Mouse (Mus musculus): ENCODE data around the gene Scai. TPM values are rescaled to one million over a fixed set of nuclear protein-coding genes. Genes with fewer than 3 reads are reported as not detected.
"Not testable (repeated sequence)": the region's sequence is repeated elsewhere in the genome, so short reads cannot be mapped to it uniquely, and the experiment has no call there.

Gene Scai
- polyA plus RNA-seq, 1 experiment from 2014 or later, result 11.4 TPM

DNA sequence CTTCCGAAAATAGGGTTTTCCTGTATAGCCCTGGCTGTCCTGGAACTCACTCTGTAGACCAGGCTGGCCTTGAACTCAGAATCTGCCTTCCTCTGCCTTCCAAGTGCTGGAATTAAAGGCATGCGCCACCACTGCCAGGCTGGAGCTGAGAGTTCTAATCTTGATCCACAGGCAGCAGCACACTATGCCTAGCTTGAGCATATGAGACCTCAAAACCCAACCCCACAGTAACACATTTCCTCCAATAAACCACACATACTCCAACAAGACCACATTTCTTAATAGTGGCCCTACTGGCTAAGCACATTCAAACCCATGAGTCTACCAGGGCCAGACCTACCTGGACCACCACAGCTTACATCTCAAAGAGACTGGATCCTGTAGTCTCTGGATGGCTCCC lies 74.0 kb downstream of the Scai start:
- Histone ChIP-seq H3K4me3 (ENCODE audit: low read depth, low read length) (no peak overlapping the region), H3K9ac (ENCODE audit: low read length) (no peak overlapping the region), H3K4me1 (replicated peaks; ENCODE audit: control insufficient read depth, insufficient read depth, low read length) (no peaks in the 10 kb centered on the region), H3K27ac (ENCODE audit: low read depth, low read length) (no peak overlapping the region), H3K27me3 (ENCODE audit: control insufficient read depth, insufficient read depth, low read length) (no peaks in the 10 kb centered on the region), H3K36me3 (ENCODE audit: control insufficient read depth, insufficient read depth, low read length) (no peaks in the 10 kb centered on the region; the same call in 1 of the 2 replicates), H3K9me3 (ENCODE audit: control insufficient read depth, low read length) (no peaks in the 10 kb centered on the region), H3K4me2 (ENCODE audit: low read depth, low read length, severe bottlenecking) (no peak overlapping the region)
- ATAC-seq (replicated peaks; ENCODE audit: low FRiP score), result no peak
- no peak for DNase-seq (ENCODE audit: low spot score)
- 100% methylated on average over 2 of the region's 2 CpGs for WGBS

DNA sequence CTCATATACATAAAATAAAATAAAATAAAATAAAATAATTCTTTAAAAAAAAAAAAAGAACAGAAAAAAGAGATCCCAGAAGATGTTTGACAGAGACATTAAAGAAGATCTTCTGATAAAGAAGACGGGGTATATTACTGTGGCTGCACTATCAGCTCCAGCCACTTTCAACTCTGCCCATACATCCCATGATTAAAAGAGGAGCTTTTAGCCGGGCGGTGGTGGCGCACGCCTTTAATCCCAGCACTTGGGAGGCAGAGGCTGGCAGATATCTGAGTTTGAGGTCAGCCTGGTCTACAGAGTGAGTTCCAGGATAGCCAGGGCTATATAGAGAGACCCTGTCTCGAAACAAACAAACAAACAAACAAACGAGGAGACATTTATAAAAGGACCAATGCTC lies 76.4 kb downstream of the Scai start:
- H3K9ac ChIP-seq (ENCODE audit: low read length), result no peak overlapping the region
- no peaks in the 10 kb centered on the region for H3K4me1 ChIP-seq (replicated peaks; ENCODE audit: control insufficient read depth, insufficient read depth, low read length)
- no peak overlapping the region for H3K4me3 ChIP-seq (ENCODE audit: low read depth, low read length)
- 91% methylated on average over 7 of the region's 7 CpGs for WGBS
- no peaks in the 10 kb centered on the region; the same call in 1 of the 2 replicates for H3K36me3 ChIP-seq (ENCODE audit: control insufficient read depth, insufficient read depth, low read length)
- no peaks in the 10 kb centered on the region for H3K27me3 ChIP-seq (ENCODE audit: control insufficient read depth, insufficient read depth, low read length)
- no peak for DNase-seq (ENCODE audit: low spot score)
- no peak for ATAC-seq (replicated peaks; ENCODE audit: low FRiP score)
- H3K9me3 ChIP-seq (ENCODE audit: control insufficient read depth, low read length), result no peaks in the 10 kb centered on the region
- H3K4me2 ChIP-seq (ENCODE audit: low read depth, low read length, severe bottlenecking), result no peak overlapping the region
- H3K27ac ChIP-seq (ENCODE audit: low read depth, low read length), result no peak overlapping the region

DNA sequence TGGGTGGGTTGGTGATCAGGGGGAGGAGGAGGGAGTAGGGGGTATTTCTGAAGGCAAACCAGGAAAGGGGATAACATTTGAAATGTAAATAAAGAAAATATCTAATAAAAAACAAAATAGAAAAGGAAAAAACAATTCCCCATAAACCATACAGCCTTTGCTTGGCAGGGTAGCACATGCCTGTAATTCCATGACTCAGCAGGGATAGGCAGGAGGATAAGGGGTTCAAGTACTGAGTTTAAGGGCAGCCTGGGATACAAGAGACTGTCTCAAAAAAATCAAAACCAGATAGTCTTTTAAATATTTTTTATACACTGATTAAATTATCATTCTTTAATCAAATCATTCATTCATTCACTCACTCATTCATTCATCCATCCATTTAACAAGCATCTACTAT lies 80.0 kb downstream of the Scai start:
- Histone ChIP-seq H3K9ac (ENCODE audit: low read length) (no peak overlapping the region), H3K4me1 (replicated peaks; ENCODE audit: control insufficient read depth, insufficient read depth, low read length) (no peaks in the 10 kb centered on the region), H3K27ac (ENCODE audit: low read depth, low read length) (no peak overlapping the region), H3K36me3 (ENCODE audit: control insufficient read depth, insufficient read depth, low read length) (no peaks in the 10 kb centered on the region; the same call in 1 of the 2 replicates), H3K4me3 (ENCODE audit: low read depth, low read length) (no peak overlapping the region), H3K4me2 (ENCODE audit: low read depth, low read length, severe bottlenecking) (no peak overlapping the region), H3K9me3 (ENCODE audit: control insufficient read depth, low read length) (no peaks in the 10 kb centered on the region), H3K27me3 (ENCODE audit: control insufficient read depth, insufficient read depth, low read length) (no peaks in the 10 kb centered on the region)
- no peak for DNase-seq (ENCODE audit: low spot score)
- ATAC-seq (replicated peaks; ENCODE audit: low FRiP score), result no peak

DNA sequence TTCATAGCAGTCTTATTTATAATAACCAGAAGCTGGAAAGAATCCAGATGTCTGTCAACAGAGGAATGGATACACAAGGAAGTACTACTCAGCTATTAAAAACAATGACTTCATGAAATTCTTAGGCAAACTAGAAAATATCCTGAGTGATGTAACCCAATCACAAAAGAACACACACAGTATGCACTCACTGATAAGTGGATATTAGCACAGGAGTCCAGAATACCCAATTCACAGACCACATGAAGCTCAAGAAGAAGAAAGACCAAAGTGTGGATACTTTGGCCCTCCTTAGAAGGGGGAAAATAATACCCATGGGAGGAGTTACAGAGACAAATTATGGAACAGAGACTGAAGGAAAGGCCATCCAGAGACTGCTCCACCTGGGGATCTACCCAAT lies 80.8 kb downstream of the Scai start:
- H3K27ac ChIP-seq (ENCODE audit: low read depth, low read length); H3K4me3 ChIP-seq (ENCODE audit: low read depth, low read length); ATAC-seq (replicated peaks; ENCODE audit: low FRiP score); H3K4me2 ChIP-seq (ENCODE audit: low read depth, low read length, severe bottlenecking); H3K9me3 ChIP-seq (ENCODE audit: control insufficient read depth, low read length); H3K4me1 ChIP-seq (replicated peaks; ENCODE audit: control insufficient read depth, insufficient read depth, low read length); H3K36me3 ChIP-seq (ENCODE audit: control insufficient read depth, insufficient read depth, low read length); DNase-seq (ENCODE audit: low spot score); H3K27me3 ChIP-seq (ENCODE audit: control insufficient read depth, insufficient read depth, low read length); H3K9ac ChIP-seq (ENCODE audit: low read length): not testable (repeated sequence)

DNA sequence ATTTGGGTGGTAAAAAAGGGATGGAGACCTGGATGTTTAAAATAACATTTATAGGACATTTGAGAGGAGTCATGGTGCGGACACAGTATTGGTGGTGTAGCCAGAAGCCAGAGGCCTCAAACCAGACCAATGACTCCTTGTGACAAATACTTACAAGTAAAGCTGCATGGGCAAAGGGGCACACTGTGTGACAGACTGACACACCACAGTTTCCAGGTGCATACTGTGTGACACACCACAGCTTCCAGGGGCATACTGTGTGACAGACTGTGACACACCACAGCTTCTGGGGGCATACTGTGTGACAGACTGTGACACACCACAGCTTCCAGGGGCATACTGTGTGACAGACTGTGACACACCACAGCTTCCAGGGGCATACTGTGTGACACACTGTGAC lies 90.6 kb downstream of the Scai start:
- not testable (repeated sequence) for DNase-seq (ENCODE audit: low spot score); H3K36me3 ChIP-seq (ENCODE audit: control insufficient read depth, insufficient read depth, low read length); H3K27me3 ChIP-seq (ENCODE audit: control insufficient read depth, insufficient read depth, low read length); ATAC-seq (replicated peaks; ENCODE audit: low FRiP score); H3K9me3 ChIP-seq (ENCODE audit: control insufficient read depth, low read length); H3K4me3 ChIP-seq (ENCODE audit: low read depth, low read length); H3K4me1 ChIP-seq (replicated peaks; ENCODE audit: control insufficient read depth, insufficient read depth, low read length); H3K9ac ChIP-seq (ENCODE audit: low read length); H3K27ac ChIP-seq (ENCODE audit: low read depth, low read length); H3K4me2 ChIP-seq (ENCODE audit: low read depth, low read length, severe bottlenecking)
- WGBS, result 96% methylated on average over 1 of the region's 1 CpGs

DNA sequence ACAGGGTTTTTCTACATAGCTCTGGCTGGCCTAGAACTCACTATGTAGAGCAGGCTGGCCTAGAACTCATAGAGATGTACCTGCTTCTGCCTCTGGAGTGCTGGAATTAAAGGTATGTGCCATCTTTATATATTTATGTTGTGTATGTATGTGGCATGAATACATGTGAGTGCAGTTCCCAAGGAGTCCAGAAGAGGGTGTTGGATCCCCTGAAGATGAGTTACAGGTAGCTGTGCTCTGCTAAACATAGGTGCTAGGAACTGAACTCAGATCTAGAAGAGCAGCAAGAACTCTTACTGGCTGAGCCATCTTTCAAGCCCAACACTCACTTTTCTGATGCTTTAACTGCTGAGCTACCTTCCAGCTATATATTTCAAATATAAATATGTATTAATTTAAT lies 92.5 kb downstream of the Scai start:
- H3K4me1 ChIP-seq (replicated peaks; ENCODE audit: control insufficient read depth, insufficient read depth, low read length), result no peaks in the 10 kb centered on the region
- no peak overlapping the region for H3K4me2 ChIP-seq (ENCODE audit: low read depth, low read length, severe bottlenecking)
- H3K9ac ChIP-seq (ENCODE audit: low read length), result no peak overlapping the region
- DNase-seq (ENCODE audit: low spot score) (no peak), ATAC-seq (replicated peaks; ENCODE audit: low FRiP score) (no peak)
- no peaks in the 10 kb centered on the region for H3K36me3 ChIP-seq (ENCODE audit: control insufficient read depth, insufficient read depth, low read length)
- no peaks in the 10 kb centered on the region for H3K27me3 ChIP-seq (ENCODE audit: control insufficient read depth, insufficient read depth, low read length)
- no peak overlapping the region for H3K27ac ChIP-seq (ENCODE audit: low read depth, low read length)
- H3K4me3 ChIP-seq (ENCODE audit: low read depth, low read length), result no peak overlapping the region
- no peaks in the 10 kb centered on the region for H3K9me3 ChIP-seq (ENCODE audit: control insufficient read depth, low read length)

DNA sequence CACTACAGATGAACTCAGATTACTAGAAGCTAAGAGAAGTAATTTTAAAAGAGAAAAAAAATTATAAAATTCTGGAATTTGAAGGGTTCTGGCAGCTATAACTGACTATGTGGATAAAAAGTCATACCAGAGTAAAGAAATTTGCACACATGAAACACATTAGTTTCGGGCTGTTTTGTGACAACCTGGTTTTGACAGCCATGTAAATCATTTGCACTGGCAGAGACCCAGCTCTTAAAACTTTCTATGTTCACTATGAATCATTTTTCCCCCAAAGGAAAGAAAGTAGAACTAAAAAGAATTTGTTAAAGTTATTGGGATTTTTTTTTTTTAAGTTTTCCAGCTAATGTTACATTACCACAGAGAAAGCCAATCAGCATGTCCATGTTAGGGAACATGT lies 98.6 kb downstream of the Scai start:
- 93% methylated on average over 1 of the region's 1 CpGs for WGBS
- no peak for DNase-seq (ENCODE audit: low spot score)
- no peak overlapping the region for H3K4me2 ChIP-seq (ENCODE audit: low read depth, low read length, severe bottlenecking)

DNA sequence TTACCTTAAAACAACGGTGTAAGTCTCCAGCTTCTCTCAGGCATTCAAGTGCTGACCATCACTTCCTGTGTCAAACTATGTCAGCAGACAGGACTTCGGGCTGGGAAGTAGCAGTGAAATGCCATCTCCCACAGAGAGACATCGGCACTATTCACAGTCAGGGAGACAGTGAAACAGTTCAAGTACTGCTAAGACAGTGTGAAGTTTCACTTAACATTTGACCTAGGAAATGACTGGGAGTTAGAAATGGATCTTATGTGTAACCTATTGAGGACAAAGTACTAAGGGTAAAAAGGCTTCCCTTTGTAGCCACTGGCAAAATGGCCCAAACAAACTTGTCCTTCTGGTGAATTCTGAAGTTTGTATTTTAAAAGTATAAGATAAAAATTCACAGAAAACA lies 107.8 kb downstream of the Scai start:
- 93% methylated on average over 3 of the region's 3 CpGs for WGBS
- H3K9me3 ChIP-seq (ENCODE audit: control insufficient read depth, low read length), result no peaks in the 10 kb centered on the region
- ATAC-seq (replicated peaks; ENCODE audit: low FRiP score), result no peak
- no peaks in the 10 kb centered on the region for H3K27me3 ChIP-seq (ENCODE audit: control insufficient read depth, insufficient read depth, low read length)
- no peak overlapping the region for H3K4me3 ChIP-seq (ENCODE audit: low read depth, low read length)
- no peak overlapping the region for H3K9ac ChIP-seq (ENCODE audit: low read length)
- no peak for DNase-seq (ENCODE audit: low spot score)
- peaks cover 2% of the 10 kb centered on the region; the same call in 1 of the 2 replicates for H3K36me3 ChIP-seq (ENCODE audit: control insufficient read depth, insufficient read depth, low read length)
- no peaks in the 10 kb centered on the region for H3K4me1 ChIP-seq (replicated peaks; ENCODE audit: control insufficient read depth, insufficient read depth, low read length)
- no peak overlapping the region for H3K4me2 ChIP-seq (ENCODE audit: low read depth, low read length, severe bottlenecking)
- no peak overlapping the region for H3K27ac ChIP-seq (ENCODE audit: low read depth, low read length)

More for the DNA sequence above, 98.6 kb downstream of the Scai start:
- H3K36me3 ChIP-seq (ENCODE audit: control insufficient read depth, insufficient read depth, low read length), result no peaks in the 10 kb centered on the region; the same call in 1 of the 2 replicates
- no peak overlapping the region for H3K4me3 ChIP-seq (ENCODE audit: low read depth, low read length)
- no peak for ATAC-seq (replicated peaks; ENCODE audit: low FRiP score)
- no peak overlapping the region for H3K9ac ChIP-seq (ENCODE audit: low read length)
- no peak overlapping the region for H3K27ac ChIP-seq (ENCODE audit: low read depth, low read length)
- H3K4me1 ChIP-seq (replicated peaks; ENCODE audit: control insufficient read depth, insufficient read depth, low read length), result no peaks in the 10 kb centered on the region
- no peaks in the 10 kb centered on the region for H3K27me3 ChIP-seq (ENCODE audit: control insufficient read depth, insufficient read depth, low read length)
- H3K9me3 ChIP-seq (ENCODE audit: control insufficient read depth, low read length), result no peaks in the 10 kb centered on the region

DNA sequence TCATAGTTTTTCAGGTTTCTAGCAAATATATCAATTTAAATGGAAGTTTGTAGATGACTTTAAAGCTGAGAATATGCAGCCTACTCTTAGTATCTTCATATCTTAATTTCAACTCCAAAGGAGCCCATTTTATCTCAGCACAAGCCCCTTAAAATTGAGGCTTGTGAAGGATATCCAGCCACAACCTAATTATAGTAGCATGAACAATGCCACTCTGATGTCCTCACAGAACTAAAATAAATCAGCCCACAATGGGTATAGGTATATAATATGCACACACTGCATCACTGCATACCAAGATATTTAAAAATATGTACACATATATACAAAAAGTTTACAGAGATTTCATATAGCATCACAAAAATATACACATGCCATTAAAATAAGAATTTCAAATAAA lies 119.9 kb downstream of the Scai start:
- Histone ChIP-seq H3K9me3 (ENCODE audit: control insufficient read depth, low read length) (no peaks in the 10 kb centered on the region), H3K9ac (ENCODE audit: low read length) (no peak overlapping the region), H3K4me2 (ENCODE audit: low read depth, low read length, severe bottlenecking) (no peak overlapping the region), H3K4me3 (ENCODE audit: low read depth, low read length) (no peak overlapping the region), H3K27me3 (ENCODE audit: control insufficient read depth, insufficient read depth, low read length) (no peaks in the 10 kb centered on the region), H3K27ac (ENCODE audit: low read depth, low read length) (no peak overlapping the region), H3K4me1 (replicated peaks; ENCODE audit: control insufficient read depth, insufficient read depth, low read length) (no peaks in the 10 kb centered on the region), H3K36me3 (ENCODE audit: control insufficient read depth, insufficient read depth, low read length) (no peaks in the 10 kb centered on the region)
- ATAC-seq (replicated peaks; ENCODE audit: low FRiP score), result no peak
- no peak for DNase-seq (ENCODE audit: low spot score)

Data from forebrain, embryonic 11.5 days (tissue).